Mouse (Mus musculus) gastrocnemius, postnatal 14 days (tissue): Measurements from ENCODE around the gene Ntm. TPM values are rescaled to one million over a fixed set of nuclear protein-coding genes. Genes with fewer than 3 reads are reported as not detected.

Experiments
- DNase-seq: peaks from one replicate; pipeline ENCODE4 v3.0.0; 2021; ENCODE audit warnings: mixed read lengths
- intact Hi-C: fragments of 180-260 bp; cut with DNase I; formaldehyde crosslinking; loops from one replicate; pipeline ENCODE4 v1.15.1; 2025; ENCODE audit warnings: low total_unique reads
- total RNA-seq, 2 experiments: library from RNA; stranded (reverse); gene quantifications; 2 replicates each; pipeline ENCODE4 v1.2.3; 2021

Gene Ntm
- total RNA-seq, 2 experiments from 2014 or later = 2.6 to 3.0 TPM

- intact Hi-C loops = no loop called here
- DNase-seq = no peak
Observed at GRCm38 (mm10) chr9:29534773-29535172, 428.2 kb downstream of the Ntm start.

GRCm38 (mm10) chr9:29534304-29534703 is 428.6 kb downstream of the Ntm start:
- intact Hi-C loops = no loop called here
- DNase-seq = no peak

- intact Hi-C loops = no loop called here
- no peak for DNase-seq
Observed at GRCm38 (mm10) chr9:29533556-29533955, 429.4 kb downstream of the Ntm start.

GRCm38 (mm10) chr9:29531147-29531917 is 431.6 kb downstream of the Ntm start:
- no peak for DNase-seq
- intact Hi-C loops = no loop called here

GRCm38 (mm10) chr9:29524109-29524508 is 438.8 kb downstream of the Ntm start:
- no peak for DNase-seq
- intact Hi-C loops = no loop called here

GRCm38 (mm10) chr9:29523221-29523620 is 439.7 kb downstream of the Ntm start:
- DNase-seq = no peak
- intact Hi-C loops = no loop called here

GRCm38 (mm10) chr9:29519181-29519580 is 443.8 kb downstream of the Ntm start:
- intact Hi-C loops = no loop called here
- no peak for DNase-seq

- intact Hi-C loops = no loop called here
- no peak for DNase-seq
Observed at GRCm38 (mm10) chr9:29516688-29517087, 446.3 kb downstream of the Ntm start.

GRCm38 (mm10) chr9:29514588-29515356 is 448.2 kb downstream of the Ntm start:
- no peak for DNase-seq
- intact Hi-C loops = no loop called here

GRCm38 (mm10) chr9:29496002-29496401 is 466.9 kb downstream of the Ntm start:
- no peak for DNase-seq
- intact Hi-C loops = no loop called here

- intact Hi-C loops = no loop called here
- DNase-seq = no peak
Observed at GRCm38 (mm10) chr9:29482272-29482671, 480.7 kb downstream of the Ntm start.

GRCm38 (mm10) chr9:29479051-29479450 is 483.9 kb downstream of the Ntm start:
- intact Hi-C loops = no loop called here
- DNase-seq = no peak

- intact Hi-C loops = no loop called here
Observed at GRCm38 (mm10) chr9:29477219-29477618, 485.7 kb downstream of the Ntm start.

GRCm38 (mm10) chr9:29473418-29473817 is 489.5 kb downstream of the Ntm start:
- DNase-seq = no peak
- intact Hi-C loops = no loop called here

More at GRCm38 (mm10) chr9:29477219-29477618, 485.7 kb downstream of the Ntm start:
- DNase-seq = no peak

GRCm38 (mm10) chr9:29472226-29472625 is 490.7 kb downstream of the Ntm start:
- intact Hi-C loops = no loop called here
- no peak for DNase-seq

- intact Hi-C loops = no loop called here
- DNase-seq = no peak
Observed at GRCm38 (mm10) chr9:29464756-29465155, 498.2 kb downstream of the Ntm start.

- intact Hi-C loops = no loop called here
- DNase-seq = no peak
Observed at GRCm38 (mm10) chr9:29462970-29463593, 499.9 kb downstream of the Ntm start.

GRCm38 (mm10) chr9:29457976-29458572 is 504.9 kb downstream of the Ntm start:
- intact Hi-C loops = loop anchor here (10.0 kb wide), 1 partner anchor 1193 kb away; no protein-coding TSS in a partner anchor

GRCm38 (mm10) chr9:29456014-29456413 is 506.9 kb downstream of the Ntm start:
- intact Hi-C loops = loop anchor here (10.0 kb wide), 1 partner anchor 1191 kb away; no protein-coding TSS in a partner anchor
- DNase-seq = no peak

More at GRCm38 (mm10) chr9:29457976-29458572, 504.9 kb downstream of the Ntm start:
- DNase-seq = peak; percentile 48

GRCm38 (mm10) chr9:29451232-29451631 is 511.7 kb downstream of the Ntm start:
- intact Hi-C loops = loop anchor here (10.0 kb wide), 1 partner anchor 1186 kb away; no protein-coding TSS in a partner anchor
- no peak for DNase-seq
